Mouse (Mus musculus) neural tube, embryonic 12.5 days (tissue): Measurements from ENCODE around the gene Mrps18a. TPM values are rescaled to one million over a fixed set of nuclear protein-coding genes. Genes with fewer than 3 reads are reported as not detected.

ENCODE experiments used
- ATAC-seq: fragments of 200-750 bp; cut with Nextera tagmentation; 2 replicates; pipeline ENCODE4 v1.8.0; 2017; ENCODE audit warnings: low read depth, mild to moderate bottlenecking, moderate TSS enrichment, moderate library complexity; ENCODE audit not compliant: low FRiP score
- H3K27ac ChIP-seq: fragments of 300-500 bp; sonication (generic); 2 replicates; pipeline ENCODE4 v1.5.1; 2016
- H3K27me3 ChIP-seq: fragments of 300-500 bp; sonication (generic); replicated peaks from 2 replicates; pipeline ENCODE4 v1.6.1; 2016; ENCODE audit warnings: mild to moderate bottlenecking
- H3K36me3 ChIP-seq: fragments of 300-500 bp; sonication (generic); 2 replicates; pipeline ENCODE4 v1.6.1; 2016; ENCODE audit warnings: mild to moderate bottlenecking
- H3K4me1 ChIP-seq: fragments of 300-500 bp; sonication (generic); 2 replicates; pipeline ENCODE4 v1.6.1; 2016
- H3K4me2 ChIP-seq: fragments of 300-500 bp; sonication (generic); replicated peaks from 2 replicates; pipeline ENCODE4 v1.6.1; 2016; ENCODE audit warnings: mild to moderate bottlenecking
- H3K4me3 ChIP-seq: fragments of 300-500 bp; sonication (generic); 2 replicates; pipeline ENCODE4 v1.5.1; 2016
- H3K9ac ChIP-seq: fragments of 300-500 bp; sonication (generic); 2 replicates; pipeline ENCODE4 v1.6.1; 2016; ENCODE audit warnings: mild to moderate bottlenecking
- H3K9me3 ChIP-seq: fragments of 300-500 bp; sonication (generic); 2 replicates; pipeline ENCODE4 v1.6.1; 2016; ENCODE audit warnings: mild to moderate bottlenecking
- WGBS: fragments of 180-500 bp; shearing (Covaris S2); methylation state at CpG from one replicate; pipeline ENCODE4 v1.1.7; 2016; 5-methylcytosine and 5-hydroxymethylcytosine counted together
- polyA plus RNA-seq: library from polyadenylated mRNA; unstranded; fragments of >200 nt; fragmentation: Nextera tagmentation; extraction: Ambion mirVana; gene quantifications from 2 replicates; pipeline ENCODE4 v1.2.1, GENCODE M21; 2016

The Mrps18a gene
- polyA plus RNA-seq, 1 experiment from 2014 or later, result 125 TPM

DNA sequence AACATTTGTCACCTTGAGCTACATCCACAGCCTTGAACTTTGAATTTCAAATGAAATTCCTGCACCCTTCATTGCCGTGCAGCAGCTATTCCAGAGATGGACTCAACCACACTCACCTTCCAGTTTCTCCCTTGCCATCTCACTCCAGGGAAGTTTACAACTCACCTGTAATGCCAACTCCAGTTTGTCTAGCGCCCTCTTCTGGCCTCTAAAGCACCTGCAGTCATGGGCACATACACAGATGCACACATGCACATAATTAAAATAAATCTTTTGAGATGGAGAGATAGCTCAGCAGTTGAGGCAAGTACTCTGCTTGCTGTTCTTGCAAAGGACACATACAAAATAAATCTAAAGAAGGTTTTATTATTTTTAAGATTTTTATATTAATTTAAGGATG lies 31.7 kb upstream of the Mrps18a start:
- H3K9me3 ChIP-seq, result 0 out of 2 replicates have a peak, but pooled peaks cover 3% of the 10 kb centered on the region
- H3K9ac ChIP-seq, result no peak overlapping the region
- H3K4me1 ChIP-seq, result peaks cover 8% of the 10 kb centered on the region
- WGBS, result 74% methylated on average over 2 of the region's 2 CpGs
- H3K27me3 ChIP-seq, result 0 out of 2 replicates have a peak, but pooled peaks cover 2% of the 10 kb centered on the region
- no peak overlapping the region for H3K27ac ChIP-seq
- no peak overlapping the region for H3K4me2 ChIP-seq
- no peak for ATAC-seq
- H3K4me3 ChIP-seq, result no peak overlapping the region
- H3K36me3 ChIP-seq, result no peaks in the 10 kb centered on the region

DNA sequence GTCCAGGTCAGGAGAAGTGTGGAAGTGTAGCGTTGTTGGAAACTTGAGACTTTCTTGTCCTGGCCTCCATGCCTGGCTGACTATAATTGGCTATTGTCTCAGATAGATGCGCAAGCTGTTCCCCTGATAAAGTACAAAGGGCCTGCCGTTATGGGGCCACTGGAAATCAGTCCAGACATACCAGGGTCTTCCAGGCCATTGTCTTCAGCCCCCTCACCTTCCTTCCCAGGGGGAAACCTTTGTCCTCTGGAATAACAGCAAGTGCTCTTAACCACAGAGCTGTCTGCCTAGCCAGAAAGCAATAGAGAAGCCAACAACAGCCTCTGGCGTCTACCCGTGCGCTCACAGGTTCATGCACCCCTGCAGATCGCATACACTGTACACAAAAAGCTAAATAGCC lies 30.4 kb upstream of the Mrps18a start:
- Histone ChIP-seq H3K4me1 (peaks cover 15% of the 10 kb centered on the region), H3K4me3 (no peak overlapping the region), H3K27me3 (0 out of 2 replicates have a peak, but pooled peaks cover 2% of the 10 kb centered on the region), H3K9ac (no peak overlapping the region), H3K4me2 (no peak overlapping the region), H3K9me3 (0 out of 2 replicates have a peak, but pooled peaks cover 3% of the 10 kb centered on the region), H3K27ac (no peak overlapping the region), H3K36me3 (no peaks in the 10 kb centered on the region)
- no peak for ATAC-seq
- WGBS, result 29% methylated on average over 7 of the region's 7 CpGs

DNA sequence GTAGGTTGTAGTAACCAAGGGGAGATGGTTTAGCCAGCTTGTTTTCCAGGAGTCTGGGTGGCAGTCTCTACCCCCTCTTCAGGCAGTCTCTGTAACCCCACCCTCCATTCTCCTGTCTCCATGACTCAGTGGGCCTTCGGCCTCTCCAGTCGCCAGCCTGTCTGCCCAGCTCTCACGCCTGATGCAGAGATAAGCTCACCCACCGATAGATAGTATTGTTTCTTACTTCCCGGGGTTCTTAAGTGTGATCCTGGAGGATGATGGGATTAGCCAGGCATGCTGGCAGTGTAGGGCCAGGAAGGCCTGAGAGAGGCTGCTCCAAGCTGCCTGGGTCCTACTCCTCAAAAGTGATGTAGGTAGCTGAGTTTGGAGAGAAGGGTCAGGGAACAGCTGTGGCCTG lies 29.7 kb upstream of the Mrps18a start:
- 77% methylated on average over 5 of the region's 5 CpGs for WGBS
- ATAC-seq, result no peak
- H3K9ac ChIP-seq, result no peak overlapping the region
- 0 out of 2 replicates have a peak, but pooled peaks cover 3% of the 10 kb centered on the region for H3K9me3 ChIP-seq
- H3K27ac ChIP-seq, result no peak overlapping the region
- H3K4me1 ChIP-seq, result peaks cover 15% of the 10 kb centered on the region
- H3K36me3 ChIP-seq, result no peaks in the 10 kb centered on the region
- H3K4me3 ChIP-seq, result no peak overlapping the region
- no peak overlapping the region for H3K4me2 ChIP-seq
- 0 out of 2 replicates have a peak, but pooled peaks cover 2% of the 10 kb centered on the region for H3K27me3 ChIP-seq

DNA sequence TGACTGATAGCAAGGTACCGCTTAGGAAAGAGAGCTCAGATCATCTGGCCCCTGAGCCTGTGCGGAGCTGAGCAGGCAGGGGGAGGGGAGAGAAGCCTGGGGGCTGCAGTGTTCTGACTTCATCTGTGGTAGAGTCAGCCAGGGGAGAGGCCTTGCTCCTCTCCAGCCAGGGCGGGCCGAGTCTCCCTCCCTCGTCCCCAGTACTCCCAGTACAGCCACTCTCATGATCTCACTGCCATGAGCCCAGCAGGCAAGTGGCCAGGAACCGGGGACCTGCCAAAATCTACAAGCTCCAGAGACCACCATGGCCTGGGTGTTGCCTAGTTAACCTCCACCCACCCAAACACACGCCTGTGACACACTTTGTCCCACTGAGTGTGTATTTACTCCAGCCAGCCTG lies 29.1 kb upstream of the Mrps18a start:
- 74% methylated on average over 7 of the region's 7 CpGs for WGBS
- H3K4me2 ChIP-seq, result no peak overlapping the region
- ATAC-seq, result no peak
- H3K36me3 ChIP-seq, result no peaks in the 10 kb centered on the region
- H3K4me1 ChIP-seq, result peaks cover 21% of the 10 kb centered on the region
- H3K9me3 ChIP-seq, result 0 out of 2 replicates have a peak, but pooled peaks cover 3% of the 10 kb centered on the region
- no peak overlapping the region for H3K27ac ChIP-seq
- H3K4me3 ChIP-seq, result no peak overlapping the region
- 0 out of 2 replicates have a peak, but pooled peaks cover 2% of the 10 kb centered on the region for H3K27me3 ChIP-seq
- no peak overlapping the region for H3K9ac ChIP-seq

DNA sequence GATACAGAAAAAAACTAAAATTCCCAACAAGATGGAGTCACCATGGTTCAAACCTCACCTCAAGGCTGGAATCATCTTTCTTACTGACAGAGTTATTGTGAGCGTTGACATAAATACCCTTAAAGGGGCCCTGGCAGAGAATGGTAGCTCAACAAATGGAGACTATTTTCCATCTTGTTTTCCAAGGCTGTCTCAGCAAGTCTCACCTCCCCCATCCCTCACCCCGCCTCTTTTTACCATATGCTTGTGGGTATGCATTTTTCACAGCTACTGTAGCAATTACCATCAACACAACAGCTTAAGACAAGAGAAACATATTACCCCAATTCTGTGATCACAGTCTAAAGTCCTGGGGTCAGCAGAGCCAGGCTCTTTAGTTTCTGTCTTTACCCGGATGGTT lies 27.4 kb upstream of the Mrps18a start:
- Histone ChIP-seq H3K4me3 (no peak overlapping the region), H3K4me1 (peaks cover 23% of the 10 kb centered on the region), H3K4me2 (no peak overlapping the region), H3K9ac (no peak overlapping the region), H3K27ac (no peak overlapping the region), H3K9me3 (0 out of 2 replicates have a peak, but pooled peaks cover 3% of the 10 kb centered on the region), H3K27me3 (0 out of 2 replicates have a peak, but pooled peaks cover 2% of the 10 kb centered on the region), H3K36me3 (no peaks in the 10 kb centered on the region)
- no peak for ATAC-seq
- 87% methylated on average over 3 of the region's 3 CpGs for WGBS

DNA sequence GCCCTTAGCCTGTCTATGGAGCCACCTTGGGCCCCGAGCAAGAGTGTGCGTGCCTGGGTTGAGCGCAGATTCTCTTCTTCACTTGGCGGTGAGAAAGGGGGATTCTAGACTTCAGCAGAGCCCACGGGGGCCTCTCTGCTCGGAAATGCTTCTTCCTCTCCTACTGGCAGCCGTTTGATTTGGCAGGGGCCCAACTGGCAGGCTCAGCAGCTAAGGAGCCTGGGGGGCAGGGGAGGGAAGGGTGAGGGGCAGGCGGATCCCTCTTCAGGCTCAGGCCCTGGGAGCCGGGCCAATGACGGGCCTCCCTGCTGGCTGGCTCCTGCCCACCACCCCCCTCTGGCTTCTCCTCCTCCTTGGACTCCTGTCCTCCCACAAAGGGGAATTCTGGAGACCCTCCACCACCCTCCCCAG lies 26.7 kb upstream of the Mrps18a start:
- Histone ChIP-seq H3K27me3 (0 out of 2 replicates have a peak, but pooled peaks cover 2% of the 10 kb centered on the region), H3K9ac (no peak overlapping the region), H3K4me2 (peak overlapping the region; percentile 44), H3K4me1 (peaks cover 23% of the 10 kb centered on the region), H3K4me3 (no peak overlapping the region), H3K27ac (no peak overlapping the region; the same call in 1 of the 2 replicates), H3K36me3 (no peaks in the 10 kb centered on the region), H3K9me3 (0 out of 2 replicates have a peak, but pooled peaks cover under 1% of the 10 kb centered on the region)
- 28% methylated on average over 10 of the region's 10 CpGs for WGBS
- peak; percentile 85 for ATAC-seq

DNA sequence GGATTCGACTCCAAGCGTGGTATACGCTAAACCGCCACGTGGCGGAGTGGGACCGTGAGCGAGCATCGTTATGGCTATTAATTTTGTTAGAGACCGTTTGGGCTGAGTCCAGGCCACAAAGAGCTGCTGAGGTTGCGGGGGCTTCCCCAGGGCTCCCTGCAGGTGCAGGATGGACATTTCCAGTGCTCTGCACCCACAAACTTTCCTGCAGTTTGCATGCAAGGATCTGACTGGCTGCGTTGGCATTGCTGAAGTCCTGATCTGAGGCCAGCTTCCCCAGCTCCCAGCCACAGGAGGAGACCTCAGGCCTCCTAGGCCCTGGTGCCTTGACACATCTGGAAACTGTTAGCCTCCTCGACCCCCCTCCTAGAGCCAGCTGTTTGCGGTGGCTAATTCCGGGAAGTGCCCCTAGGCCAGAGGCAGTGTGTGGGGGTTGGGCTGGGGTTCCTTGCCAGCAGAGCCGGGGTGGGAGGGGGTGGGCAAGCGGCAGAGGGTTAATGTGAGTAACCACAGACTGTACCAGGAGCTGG lies 24.4 kb upstream of the Mrps18a start:
- Histone ChIP-seq H3K36me3 (no peaks in the 10 kb centered on the region), H3K9me3 (no peaks in the 10 kb centered on the region), H3K27me3 (0 out of 2 replicates have a peak, but pooled peaks cover 2% of the 10 kb centered on the region), H3K4me3 (no peak overlapping the region), H3K4me2 (peak overlapping the region; percentile 16; the same call in 1 of the 2 replicates), H3K9ac (no peak overlapping the region), H3K4me1 (peaks cover 23% of the 10 kb centered on the region), H3K27ac (no peak overlapping the region)
- WGBS, result 44% methylated on average over 17 of the region's 17 CpGs
- no peak for ATAC-seq

DNA sequence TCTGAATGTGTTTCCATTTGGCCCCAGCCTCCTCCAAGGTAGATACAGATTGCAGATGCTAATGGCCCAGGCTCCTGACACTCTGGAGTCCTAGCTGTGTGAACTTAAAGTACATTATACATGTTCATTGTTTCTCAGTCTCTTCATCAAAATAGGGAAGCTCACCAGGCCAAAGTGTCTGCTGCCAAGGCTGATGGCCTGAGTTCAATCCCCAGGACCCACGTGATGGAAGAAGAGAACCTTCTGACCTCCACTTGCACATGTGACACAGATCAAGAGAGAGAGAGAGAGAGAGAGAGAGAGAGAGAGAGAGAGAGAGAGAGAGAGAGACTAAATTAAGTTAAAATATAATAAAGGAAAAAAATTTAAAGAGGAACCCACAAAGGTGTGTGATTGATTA lies 19.4 kb upstream of the Mrps18a start:
- 83% methylated on average over 1 of the region's 1 CpGs for WGBS
- no peaks in the 10 kb centered on the region for H3K27me3 ChIP-seq
- no peak overlapping the region for H3K27ac ChIP-seq
- no peak overlapping the region for H3K4me3 ChIP-seq
- no peak overlapping the region for H3K4me2 ChIP-seq
- no peaks in the 10 kb centered on the region for H3K36me3 ChIP-seq
- peaks cover 6% of the 10 kb centered on the region for H3K4me1 ChIP-seq
- ATAC-seq, result no peak
- H3K9me3 ChIP-seq, result no peaks in the 10 kb centered on the region
- no peak overlapping the region for H3K9ac ChIP-seq

DNA sequence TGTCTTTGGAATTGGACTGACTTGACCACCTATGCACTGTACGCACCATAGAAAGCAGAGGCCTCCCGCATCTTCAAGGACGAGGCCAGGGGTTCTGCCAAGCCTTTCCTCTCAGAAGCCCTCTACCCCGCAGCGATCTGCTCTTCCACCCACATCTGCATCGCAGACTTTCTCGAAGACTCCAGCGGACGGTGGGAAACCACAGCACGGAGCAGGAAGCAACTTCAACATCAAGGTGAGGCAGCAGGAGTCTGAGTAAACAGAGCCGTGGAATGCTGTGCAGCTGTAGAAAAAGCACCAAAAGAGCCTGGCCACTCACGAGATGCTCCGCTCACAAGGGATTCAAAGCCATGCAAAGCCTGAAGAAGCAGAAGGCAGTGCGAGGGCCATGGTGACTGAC lies 18.9 kb upstream of the Mrps18a start:
- ATAC-seq, result no peak
- no peak overlapping the region for H3K27ac ChIP-seq
- WGBS, result 76% methylated on average over 14 of the region's 14 CpGs
- no peak overlapping the region for H3K4me2 ChIP-seq
- no peaks in the 10 kb centered on the region for H3K36me3 ChIP-seq
- H3K4me3 ChIP-seq, result no peak overlapping the region
- no peaks in the 10 kb centered on the region for H3K9me3 ChIP-seq
- H3K27me3 ChIP-seq, result no peaks in the 10 kb centered on the region
- peaks cover under 1% of the 10 kb centered on the region; the same call in 1 of the 2 replicates for H3K4me1 ChIP-seq
- no peak overlapping the region for H3K9ac ChIP-seq

DNA sequence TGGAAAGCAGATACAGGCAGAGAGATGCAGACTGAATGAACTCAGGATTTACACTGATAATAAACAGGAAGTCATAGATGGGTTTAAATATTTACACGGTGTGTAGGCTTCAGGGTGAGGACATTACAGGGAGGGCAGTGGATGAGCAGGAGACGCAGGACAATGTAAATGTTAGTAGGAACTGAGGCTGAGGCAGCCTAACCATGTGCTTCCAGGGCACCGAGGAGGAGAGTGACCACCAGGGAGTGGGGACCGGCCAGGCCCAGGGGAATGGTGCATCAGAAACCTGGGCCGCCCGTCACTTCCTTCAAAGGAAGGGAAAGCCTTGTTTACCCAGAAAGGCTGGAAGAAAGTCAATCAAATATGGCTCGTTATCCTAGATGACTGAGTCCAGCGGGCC lies 12.3 kb upstream of the Mrps18a start:
- Histone ChIP-seq H3K4me1 (no peaks in the 10 kb centered on the region), H3K4me3 (no peak overlapping the region), H3K27me3 (no peaks in the 10 kb centered on the region), H3K9me3 (no peaks in the 10 kb centered on the region), H3K27ac (no peak overlapping the region), H3K4me2 (no peak overlapping the region), H3K36me3 (no peaks in the 10 kb centered on the region), H3K9ac (no peak overlapping the region)
- no peak for ATAC-seq
- WGBS, result 77% methylated on average over 8 of the region's 8 CpGs

DNA sequence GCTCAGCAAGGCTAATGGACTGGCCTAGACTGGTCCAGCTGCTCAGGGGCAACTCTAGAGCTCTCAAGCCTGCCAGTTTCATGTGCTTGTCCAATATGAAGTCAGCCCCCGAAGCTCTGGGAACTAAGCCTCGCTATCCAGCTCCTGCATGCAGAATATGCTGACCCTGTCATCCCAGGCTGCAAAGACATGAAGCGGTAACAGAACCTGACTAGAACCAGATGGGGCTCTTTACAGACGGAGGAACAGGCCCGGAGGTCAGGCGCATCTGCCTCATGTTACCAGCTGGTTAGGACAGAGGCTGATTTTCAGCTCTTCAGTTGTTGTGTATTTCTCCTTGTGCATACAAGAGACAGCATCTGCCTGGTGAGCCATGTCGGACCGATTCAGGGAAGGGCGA lies 8.9 kb upstream of the Mrps18a start:
- H3K4me2 ChIP-seq, result no peak overlapping the region
- no peak for ATAC-seq
- H3K36me3 ChIP-seq, result no peaks in the 10 kb centered on the region
- H3K4me3 ChIP-seq, result no peak overlapping the region
- H3K27me3 ChIP-seq, result no peaks in the 10 kb centered on the region
- H3K9me3 ChIP-seq, result no peaks in the 10 kb centered on the region
- WGBS, result 80% methylated on average over 9 of the region's 9 CpGs
- no peak overlapping the region for H3K9ac ChIP-seq
- H3K4me1 ChIP-seq, result no peaks in the 10 kb centered on the region
- H3K27ac ChIP-seq, result no peak overlapping the region

DNA sequence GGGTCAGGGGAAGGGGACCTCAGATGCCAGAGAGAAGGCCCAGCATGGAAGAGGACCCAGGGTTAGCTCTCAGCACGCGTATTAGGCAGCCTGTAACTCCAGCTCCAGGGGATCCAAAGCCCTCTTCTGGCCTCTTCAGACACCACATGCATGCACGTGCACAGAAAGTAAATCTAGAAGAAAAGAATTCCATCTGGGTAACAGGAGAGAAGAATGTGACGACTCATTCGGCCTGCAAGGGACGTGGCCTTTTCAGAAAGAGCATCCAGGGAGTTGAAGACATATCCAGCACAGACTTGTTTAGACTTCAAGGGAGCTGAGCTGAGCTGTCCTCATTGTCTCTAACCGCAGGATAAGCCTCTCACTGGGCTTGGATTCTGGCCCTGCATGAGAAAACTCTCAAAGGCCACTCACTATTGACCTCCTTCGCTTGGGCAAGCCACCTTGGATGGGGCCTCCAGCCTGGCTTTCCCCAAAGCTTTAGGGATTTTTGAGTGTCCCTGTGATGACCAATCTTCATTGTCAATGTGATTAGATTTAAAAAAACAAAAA lies 8.1 kb upstream of the Mrps18a start:
- WGBS, result 67% methylated on average over 8 of the region's 8 CpGs
- Histone ChIP-seq H3K36me3 (no peaks in the 10 kb centered on the region), H3K4me2 (no peak overlapping the region), H3K27ac (no peak overlapping the region), H3K27me3 (no peaks in the 10 kb centered on the region), H3K9ac (no peak overlapping the region), H3K9me3 (no peaks in the 10 kb centered on the region), H3K4me3 (no peak overlapping the region), H3K4me1 (no peaks in the 10 kb centered on the region)
- no peak for ATAC-seq

DNA sequence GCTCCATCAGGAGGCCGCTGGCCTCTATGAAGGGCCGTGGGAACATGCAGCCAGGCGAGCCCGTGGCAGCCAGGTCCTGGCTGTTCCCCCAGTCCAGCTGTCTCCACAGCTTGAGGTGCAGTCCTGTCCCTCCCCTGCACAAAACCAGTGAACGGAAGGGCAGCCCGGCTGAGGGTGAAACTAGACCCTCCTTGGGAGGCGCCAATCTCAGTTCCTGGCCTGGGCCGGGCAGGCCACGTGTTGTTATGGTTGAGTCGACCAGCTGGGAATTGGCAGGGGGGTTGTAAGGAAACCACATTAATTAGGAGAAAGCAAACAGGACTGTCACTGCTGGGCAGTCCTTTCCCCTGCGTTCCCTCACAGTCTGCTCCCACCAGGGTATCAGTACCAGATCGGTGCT lies 6.3 kb upstream of the Mrps18a start:
- H3K4me3 ChIP-seq, result no peak overlapping the region
- H3K27me3 ChIP-seq, result peaks cover 3% of the 10 kb centered on the region; the same call in 1 of the 2 replicates
- no peak for ATAC-seq
- no peaks in the 10 kb centered on the region for H3K4me1 ChIP-seq
- no peak overlapping the region for H3K27ac ChIP-seq
- no peaks in the 10 kb centered on the region for H3K9me3 ChIP-seq
- H3K4me2 ChIP-seq, result peak overlapping the region; percentile 18; the same call in 1 of the 2 replicates
- H3K9ac ChIP-seq, result no peak overlapping the region
- no peaks in the 10 kb centered on the region for H3K36me3 ChIP-seq
- 47% methylated on average over 12 of the region's 12 CpGs for WGBS
